Mouse (Mus musculus) liver, embryonic 15.5 days (tissue): Measurements from ENCODE around the gene Nsa2. TPM values are rescaled to one million over a fixed set of nuclear protein-coding genes. Genes with fewer than 3 reads are reported as not detected.

Experiments
- ATAC-seq: fragments of 200-750 bp; cut with Nextera tagmentation; 2 replicates; pipeline ENCODE4 v1.8.0; 2017; ENCODE audit warnings: moderate number of reproducible peaks, mild to moderate bottlenecking, moderate library complexity; ENCODE audit not compliant: insufficient read depth
- H3K27ac ChIP-seq: fragments of 300-500 bp; sonication (generic); replicated peaks from 2 replicates; pipeline ENCODE4 v1.5.1; 2015; ENCODE audit warnings: mild to moderate bottlenecking, inconsistent platforms
- H3K27me3 ChIP-seq: fragments of 300-500 bp; sonication (generic); 2 replicates; pipeline ENCODE4 v1.6.1; 2015; ENCODE audit warnings: mild to moderate bottlenecking, inconsistent platforms
- H3K36me3 ChIP-seq: fragments of 300-500 bp; sonication (generic); replicated peaks from 2 replicates; pipeline ENCODE4 v1.6.1; 2015; ENCODE audit warnings: moderate library complexity, mild to moderate bottlenecking, inconsistent platforms
- H3K4me1 ChIP-seq: fragments of 300-500 bp; sonication (generic); replicated peaks from 2 replicates; pipeline ENCODE4 v1.6.1; 2015; ENCODE audit warnings: inconsistent platforms
- H3K4me2 ChIP-seq: fragments of 300-500 bp; sonication (generic); 2 replicates; pipeline ENCODE4 v1.6.1; 2015; ENCODE audit warnings: moderate library complexity, mild to moderate bottlenecking, inconsistent platforms
- H3K4me3 ChIP-seq: fragments of 300-500 bp; sonication (generic); replicated peaks from 2 replicates; pipeline ENCODE4 v1.5.1; 2015; ENCODE audit warnings: mild to moderate bottlenecking, inconsistent platforms
- H3K9ac ChIP-seq: fragments of 300-500 bp; sonication (generic); 2 replicates; pipeline ENCODE4 v1.6.1; 2015; ENCODE audit warnings: moderate library complexity, mild to moderate bottlenecking, inconsistent platforms
- H3K9me3 ChIP-seq: fragments of 300-500 bp; sonication (generic); replicated peaks from 2 replicates; pipeline ENCODE4 v1.6.1; 2016; ENCODE audit warnings: inconsistent platforms
- WGBS: fragments of 180-500 bp; shearing (Covaris S2); methylation state at CpG from one replicate; pipeline ENCODE4 v1.1.7; 2015; ENCODE audit warnings: mixed read lengths; ENCODE audit not compliant: insufficient replicate concordance; 5-methylcytosine and 5-hydroxymethylcytosine counted together
- polyA plus RNA-seq: library from polyadenylated mRNA; unstranded; fragments of >200 nt; fragmentation: Nextera tagmentation; extraction: Ambion mirVana; gene quantifications from 2 replicates; pipeline ENCODE4 v1.2.1, GENCODE M21; 2015

Nsa2 gene
- polyA plus RNA-seq, result 19.2 and 20.7 TPM in 2 replicates

- Histone ChIP-seq H3K4me2 (peak within 1 kb of the TSS; percentile 64), H3K27ac (peak within 1 kb of the TSS; percentile 88), H3K9ac (peak within 1 kb of the TSS; percentile 82), H3K36me3 (peaks cover 29% of the 10 kb centered on the region), H3K9me3 (no peaks in the 10 kb centered on the region), H3K27me3 (no peaks in the 10 kb centered on the region), H3K4me1 (peaks cover 9% of the 10 kb centered on the region), H3K4me3 (peak within 1 kb of the TSS; percentile 89)
- WGBS, result under 1% methylated on average over 57 of the region's 57 CpGs
- ATAC-seq, result peak; percentile 98
Measured at GRCm38 (mm10) chr13:97137466-97138400, at the start of gene Nsa2, which contains the start of gene Gfm2. Gene Nsa2 (minus strand): TSS chr13:97137937. Gene Gfm2 (plus strand): TSS chr13:97137937.

DNA sequence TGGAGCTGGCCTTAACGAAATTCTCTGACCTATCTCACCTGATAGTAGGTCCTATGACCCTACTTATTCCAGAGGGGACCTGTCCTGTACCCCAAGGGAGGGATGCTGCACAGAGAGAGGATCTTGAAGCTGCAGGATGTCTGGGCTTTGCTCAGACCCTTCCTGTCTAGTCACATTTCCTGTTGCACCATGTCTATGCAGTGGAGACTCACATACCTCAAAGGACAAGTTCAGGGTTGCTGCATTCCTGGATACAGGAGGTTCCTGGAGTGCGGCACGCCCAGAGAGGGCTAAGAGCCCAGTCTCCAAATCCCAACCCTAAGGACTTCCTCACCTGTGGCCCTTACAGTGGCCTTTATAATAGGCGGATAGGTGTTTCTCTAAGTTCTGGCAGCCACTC lies 48.6 kb upstream of the Nsa2 start:
- Histone ChIP-seq H3K36me3 (peaks cover 5% of the 10 kb centered on the region; the same call in 1 of the 2 replicates), H3K9ac (no peak overlapping the region), H3K4me1 (0 out of 2 replicates have a peak, but pooled peaks cover 2% of the 10 kb centered on the region), H3K9me3 (no peaks in the 10 kb centered on the region), H3K4me3 (no peak overlapping the region), H3K27ac (no peak overlapping the region), H3K27me3 (no peaks in the 10 kb centered on the region), H3K4me2 (no peak overlapping the region)
- 69% methylated on average over 4 of the region's 4 CpGs for WGBS
- ATAC-seq, result no peak

GRCm38 (mm10) chr13:97184656-97185055 lies 46.9 kb upstream of the Nsa2 start:
- Histone ChIP-seq H3K9me3 (no peaks in the 10 kb centered on the region), H3K36me3 (peaks cover 22% of the 10 kb centered on the region), H3K27ac (no peak overlapping the region), H3K4me2 (no peak overlapping the region), H3K27me3 (no peaks in the 10 kb centered on the region), H3K9ac (no peak overlapping the region), H3K4me3 (no peak overlapping the region), H3K4me1 (0 out of 2 replicates have a peak, but pooled peaks cover 2% of the 10 kb centered on the region)
- no peak for ATAC-seq
- WGBS, result 68% methylated on average over 5 of the region's 5 CpGs

GRCm38 (mm10) chr13:97184168-97184567 lies 46.4 kb upstream of the Nsa2 start:
- Histone ChIP-seq H3K4me1 (0 out of 2 replicates have a peak, but pooled peaks cover 2% of the 10 kb centered on the region), H3K27ac (no peak overlapping the region), H3K9me3 (no peaks in the 10 kb centered on the region), H3K9ac (no peak overlapping the region), H3K4me3 (no peak overlapping the region), H3K27me3 (no peaks in the 10 kb centered on the region), H3K36me3 (peaks cover 25% of the 10 kb centered on the region), H3K4me2 (no peak overlapping the region)
- ATAC-seq, result no peak
- 55% methylated on average over 2 of the region's 2 CpGs for WGBS

- WGBS, result 71% methylated on average over 4 of the region's 4 CpGs
- H3K36me3 ChIP-seq, result peaks cover 37% of the 10 kb centered on the region
- no peaks in the 10 kb centered on the region for H3K27me3 ChIP-seq
- ATAC-seq, result no peak
- no peak overlapping the region for H3K4me3 ChIP-seq
- H3K9ac ChIP-seq, result no peak overlapping the region
- H3K9me3 ChIP-seq, result no peaks in the 10 kb centered on the region
- no peak overlapping the region for H3K4me2 ChIP-seq
- H3K27ac ChIP-seq, result no peak overlapping the region
- H3K4me1 ChIP-seq, result 0 out of 2 replicates have a peak, but pooled peaks cover 2% of the 10 kb centered on the region
Measured at GRCm38 (mm10) chr13:97182821-97183220, 45.1 kb upstream of the Nsa2 start.

DNA sequence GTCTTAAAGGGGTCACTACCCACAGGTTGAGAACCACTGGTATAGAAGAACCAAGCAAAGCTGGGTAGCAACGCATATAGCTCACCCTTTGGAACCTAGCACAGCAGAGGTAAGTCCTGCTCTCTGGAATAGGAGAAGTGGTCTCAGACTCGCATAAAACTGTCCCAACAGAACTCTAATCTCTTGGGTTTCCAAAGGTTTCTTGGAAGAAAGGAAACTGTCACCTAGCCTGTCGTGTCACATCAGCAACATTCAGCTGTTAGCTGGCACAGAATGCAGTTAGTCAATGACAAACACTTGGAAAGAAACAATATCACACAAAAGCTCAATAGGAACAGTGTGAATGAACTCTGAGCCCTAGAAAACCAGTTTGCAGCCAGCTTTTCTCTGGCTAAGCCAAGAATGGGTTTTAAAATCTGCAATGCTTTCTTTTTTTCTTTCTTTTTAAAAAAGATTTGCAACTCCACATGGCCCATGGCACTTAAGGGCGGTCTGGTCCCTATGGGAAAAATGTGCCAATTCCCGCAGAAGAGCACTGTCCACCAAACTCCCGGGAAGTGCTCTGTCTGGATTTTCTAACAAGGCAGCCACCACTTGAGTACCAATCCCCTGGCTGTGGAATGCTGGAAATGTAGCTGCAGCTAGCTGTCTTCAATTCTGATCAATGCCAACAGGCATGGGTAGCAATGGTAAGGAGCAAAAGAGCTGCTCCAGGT lies 42.5 kb upstream of the Nsa2 start:
- H3K27me3 ChIP-seq, result no peaks in the 10 kb centered on the region
- no peak overlapping the region for H3K27ac ChIP-seq
- no peaks in the 10 kb centered on the region for H3K9me3 ChIP-seq
- no peaks in the 10 kb centered on the region for H3K4me1 ChIP-seq
- H3K36me3 ChIP-seq, result peaks cover 59% of the 10 kb centered on the region
- H3K9ac ChIP-seq, result no peak overlapping the region
- 80% methylated on average over 6 of the region's 6 CpGs for whole genome bisulfite sequencing
- no peak for ATAC-seq
- H3K4me3 ChIP-seq, result no peak overlapping the region
- no peak overlapping the region for H3K4me2 ChIP-seq

DNA sequence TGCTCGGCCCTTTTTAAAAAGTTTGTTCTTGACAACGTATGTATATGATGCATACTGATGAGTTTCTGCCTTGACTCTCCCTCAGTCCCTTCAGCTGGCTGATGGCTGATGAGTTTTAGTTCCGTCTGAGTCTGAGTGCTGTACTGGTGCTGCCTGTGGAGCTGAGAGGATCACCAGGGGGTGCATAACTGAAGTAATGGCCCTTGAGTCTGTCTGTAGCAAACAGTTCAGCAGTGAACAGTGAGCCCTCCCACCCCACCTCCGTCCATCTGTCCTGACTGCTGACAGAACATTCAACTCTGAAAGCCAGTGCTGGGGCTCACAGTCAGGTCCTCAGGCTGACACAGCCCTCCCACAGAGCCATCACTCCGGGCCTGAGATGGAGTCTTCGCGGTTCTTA lies 41.2 kb upstream of the Nsa2 start:
- Histone ChIP-seq H3K36me3 (peaks cover 72% of the 10 kb centered on the region), H3K4me2 (no peak overlapping the region), H3K27me3 (no peaks in the 10 kb centered on the region), H3K4me1 (no peaks in the 10 kb centered on the region), H3K27ac (no peak overlapping the region), H3K4me3 (no peak overlapping the region), H3K9ac (no peak overlapping the region), H3K9me3 (no peaks in the 10 kb centered on the region)
- ATAC-seq, result no peak
- 69% methylated on average over 7 of the region's 7 CpGs for WGBS

GRCm38 (mm10) chr13:97176731-97177130 lies 39.0 kb upstream of the Nsa2 start:
- peaks cover 86% of the 10 kb centered on the region for H3K36me3 ChIP-seq
- no peak overlapping the region for H3K4me3 ChIP-seq
- ATAC-seq, result no peak
- WGBS, result 80% methylated on average over 5 of the region's 5 CpGs
- no peaks in the 10 kb centered on the region for H3K27me3 ChIP-seq
- no peak overlapping the region for H3K4me2 ChIP-seq
- H3K9ac ChIP-seq, result no peak overlapping the region
- no peaks in the 10 kb centered on the region for H3K4me1 ChIP-seq
- H3K9me3 ChIP-seq, result no peaks in the 10 kb centered on the region
- no peak overlapping the region for H3K27ac ChIP-seq

DNA sequence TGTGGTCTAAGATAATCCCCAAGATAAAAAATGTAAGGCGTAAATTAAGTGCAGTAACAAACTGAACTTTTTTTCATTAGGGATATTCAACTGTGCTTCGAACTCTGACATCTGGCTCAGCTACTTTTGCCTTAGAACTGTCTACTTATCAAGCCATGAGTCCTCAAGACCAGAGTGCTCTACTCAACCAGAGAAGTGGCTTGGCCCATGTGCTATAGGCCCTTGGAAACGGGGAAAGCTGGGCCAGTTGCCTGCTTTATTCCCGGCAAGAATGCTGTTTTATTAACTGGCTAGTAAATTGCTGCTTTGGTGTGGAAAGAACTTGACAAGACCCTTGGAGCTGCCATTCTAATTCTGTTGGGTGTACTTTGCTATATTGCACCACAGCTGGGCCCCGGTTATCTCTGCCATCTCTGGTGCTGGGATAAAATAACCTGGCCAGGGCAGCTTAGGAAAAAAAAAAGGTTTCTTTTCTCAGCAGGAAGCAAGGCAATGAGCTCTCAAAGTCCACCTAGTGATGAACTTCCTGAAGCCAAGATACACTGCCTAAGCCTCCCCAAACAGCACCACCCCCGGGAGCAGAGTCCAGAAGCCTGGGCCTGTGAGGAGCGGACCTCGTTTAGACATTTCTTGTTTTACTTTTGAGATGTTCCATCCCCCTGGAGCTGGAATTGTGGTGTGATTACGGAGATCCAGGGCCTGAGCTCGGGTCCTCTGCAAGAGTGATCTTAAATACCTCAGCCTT lies 38.0 kb upstream of the Nsa2 start:
- 77% methylated on average over 10 of the region's 10 CpGs for WGBS
- H3K4me2 ChIP-seq, result no peak overlapping the region
- peaks cover 81% of the 10 kb centered on the region for H3K36me3 ChIP-seq
- no peak overlapping the region for H3K4me3 ChIP-seq
- no peaks in the 10 kb centered on the region for H3K4me1 ChIP-seq
- H3K9me3 ChIP-seq, result no peaks in the 10 kb centered on the region
- no peak for ATAC-seq
- no peak overlapping the region for H3K9ac ChIP-seq
- 0 out of 2 replicates have a peak overlapping the region, but pooled peaks have one; percentile 33 for H3K27ac ChIP-seq
- no peaks in the 10 kb centered on the region for H3K27me3 ChIP-seq

- ATAC-seq, result no peak
- H3K9me3 ChIP-seq, result no peaks in the 10 kb centered on the region
- H3K36me3 ChIP-seq, result peaks cover 59% of the 10 kb centered on the region
- no peaks in the 10 kb centered on the region for H3K27me3 ChIP-seq
- no peak overlapping the region for H3K27ac ChIP-seq
- H3K4me1 ChIP-seq, result no peaks in the 10 kb centered on the region
- no peak overlapping the region for H3K4me2 ChIP-seq
- H3K4me3 ChIP-seq, result no peak overlapping the region
- no peak overlapping the region for H3K9ac ChIP-seq
- WGBS, result 50% methylated on average over 4 of the region's 4 CpGs
Measured at GRCm38 (mm10) chr13:97145834-97146233, 8.1 kb upstream of the Nsa2 start.
